Mouse (Mus musculus): ENCODE data around the gene Cux1.

DNA sequence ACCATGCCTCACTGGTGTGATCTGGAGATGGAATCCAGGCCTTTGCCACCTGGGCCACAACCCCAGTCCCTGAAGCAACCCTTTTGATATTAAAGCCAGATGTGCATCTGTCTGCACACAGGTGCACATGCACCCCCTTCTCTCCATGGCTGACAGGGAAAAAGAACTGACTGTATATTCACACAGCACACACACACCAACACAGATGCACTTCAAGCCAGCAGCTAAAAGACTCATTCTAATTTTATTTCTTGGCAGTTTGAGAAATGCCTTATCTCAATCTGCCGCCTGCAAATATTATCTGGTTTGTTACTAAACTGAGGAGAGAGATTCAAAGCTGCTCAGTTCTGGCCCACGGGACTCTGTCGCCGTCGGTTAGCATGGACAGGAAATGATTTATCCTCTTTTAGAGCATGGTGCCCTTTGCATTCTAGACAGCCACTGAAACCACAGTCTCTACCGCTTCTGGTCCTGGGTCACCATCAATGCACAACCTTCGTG is 156.6 kb downstream of the Cux1 start:
- TF ChIP-seq GATA1 (IDR thresholded peaks at IDR 0.05; ENCODE audit: borderline replicate concordance, low read length) (no peak), FLI1 (IDR thresholded peaks at IDR 0.05; ENCODE audit: low read length) (no peak)
